ENCODE assay signal across 9 mouse cellular contexts in genomic region chr11:73031536-73031935, GRCm38 (mm10). TPM values are rescaled to one million over a fixed set of nuclear protein-coding genes. Genes with fewer than 3 reads are reported as not detected.
DNase-seq lines count a peak whose midpoint lies in the region; ATAC-seq and TF ChIP-seq lines count a peak whose summit lies in the region.
"Had no signal": no experiment of that assay in that cellular context is flagged by ENCODE, and none has a peak within 500 bp of the region (broad histone marks: within the 10 kb centered on the region; RNA-seq: fewer than 3 reads in every experiment).

No protein-coding gene starts in this region.

- peaks cover 3% of the 10 kb centered on the region; the same call in 1 of the 2 replicates for H3K27me3 ChIP-seq in heart, embryonic 11.5 days (ENCODE audit: control insufficient read depth, insufficient read depth, low read length)
- no peaks in the 10 kb centered on the region for H3K27me3 ChIP-seq in heart, adult 2 months (ENCODE audit: control insufficient read depth, insufficient read depth, low read length)
- H3K27me3 ChIP-seq in forebrain, postnatal 0 days (ENCODE audit: insufficient read depth, low read length) = no peaks in the 10 kb centered on the region
- H3K27me3 ChIP-seq in midbrain, embryonic 11.5 days (ENCODE audit: control insufficient read depth, insufficient read depth, low read length) = no peaks in the 10 kb centered on the region

- H3K27ac ChIP-seq in heart, embryonic 11.5 days (ENCODE audit: low read depth, low read length) = no peak overlapping the region
- no peak overlapping the region for H3K27ac ChIP-seq in heart, adult 2 months
- 0 out of 2 replicates have a peak overlapping the region, but pooled peaks have one; percentile 62 for H3K27ac ChIP-seq in forebrain, postnatal 0 days (ENCODE audit: low read depth, low read length)
- peak overlapping the region; percentile 21; the same call in 1 of the 2 replicates for H3K27ac ChIP-seq in midbrain, embryonic 11.5 days (ENCODE audit: low read depth, low read length)

- H3K36me3 ChIP-seq in heart, embryonic 11.5 days (ENCODE audit: control insufficient read depth, insufficient read depth, low read length) = no peaks in the 10 kb centered on the region
- H3K36me3 ChIP-seq in heart, adult 2 months (ENCODE audit: control insufficient read depth, insufficient read depth, low read length) = no peaks in the 10 kb centered on the region
- peaks cover 20% of the 10 kb centered on the region; the same call in 1 of the 2 replicates for H3K36me3 ChIP-seq in forebrain, postnatal 0 days (ENCODE audit: insufficient read depth)
- H3K36me3 ChIP-seq in midbrain, embryonic 11.5 days (ENCODE audit: control insufficient read depth, insufficient read depth, low read length) = no peaks in the 10 kb centered on the region

- no peak overlapping the region; the same call in 1 of the 2 replicates for H3K9ac ChIP-seq in heart, embryonic 11.5 days (ENCODE audit: low read depth, low read length)
- H3K9ac ChIP-seq in heart, adult 2 months (ENCODE audit: low read depth, low read length) = no peak overlapping the region
- peak overlapping the region; percentile 29; the same call in 1 of the 2 replicates for H3K9ac ChIP-seq in forebrain, postnatal 0 days
- H3K9ac ChIP-seq in midbrain, embryonic 11.5 days (ENCODE audit: low read length) = no peak overlapping the region

- TF ChIP-seq POLR2A in heart, adult 2 months (IDR thresholded peaks at IDR 0.05; ENCODE audit: insufficient read depth, low read depth, low read length) = no peak
- TF ChIP-seq POLR2A in brain, embryonic 14.5 days (IDR thresholded peaks at IDR 0.05; ENCODE audit: borderline replicate concordance, extremely low read depth, insufficient read depth, insufficient read length, poor library complexity, severe bottlenecking) = no peak

- TF ChIP-seq CTCF in heart, adult 2 months (IDR thresholded peaks at IDR 0.05) = no peak
- no peak for TF ChIP-seq CTCF in brain, embryonic 14.5 days (IDR thresholded peaks at IDR 0.05; ENCODE audit: borderline replicate concordance, extremely low read depth, insufficient read depth, insufficient read length)
- no peak for TF ChIP-seq CTCF in forebrain, postnatal 0 days (IDR thresholded peaks at IDR 0.05; ENCODE audit: low read depth)

- H3K4me2 ChIP-seq in heart, embryonic 11.5 days = peak overlapping the region; percentile 67
- peak overlapping the region; percentile 58 for H3K4me2 ChIP-seq in forebrain, postnatal 0 days (ENCODE audit: low read depth)
- no peak overlapping the region; the same call in 1 of the 2 replicates for H3K4me2 ChIP-seq in midbrain, embryonic 11.5 days

- intact Hi-C loops in heart, adult 2 months (cut with DNase I) = no loop called here

- no peak overlapping the region for H3K4me3 ChIP-seq in heart, embryonic 11.5 days (ENCODE audit: low read depth, low read length)
- H3K4me3 ChIP-seq in heart, adult 2 months = no peak overlapping the region
- H3K4me3 ChIP-seq in forebrain, postnatal 0 days (ENCODE audit: low read depth, low read length) = no peak overlapping the region
- no peak overlapping the region for H3K4me3 ChIP-seq in midbrain, embryonic 11.5 days (ENCODE audit: low read depth, low read length)

- no peak for DNase-seq in heart, adult 2 months
- DNase-seq in brain, embryonic 14.5 days (ENCODE audit: low read depth) = peak; percentile 61
- no peak for DNase-seq in forebrain, postnatal 0 days
- no peak for DNase-seq in midbrain, embryonic 11.5 days (ENCODE audit: low spot score, missing footprints)
- DNase-seq in spleen, postnatal 4 days (ENCODE audit: low spot score in 2 of 2) = no peak
- DNase-seq in adipocyte (ENCODE audit: low spot score) = no peak

- H3K79me2 ChIP-seq in heart, adult 2 months (replicated peaks; ENCODE audit: control insufficient read depth, insufficient read depth, low read length) = no peaks in the 10 kb centered on the region

- no peak for TF ChIP-seq EP300 in heart, adult 2 months (IDR thresholded peaks at IDR 0.05; ENCODE audit: insufficient read depth, low read depth, low read length)

- no peaks in the 10 kb centered on the region for H3K9me3 ChIP-seq in heart, embryonic 11.5 days (replicated peaks; ENCODE audit: control insufficient read depth, low read length)
- H3K9me3 ChIP-seq in forebrain, postnatal 0 days (ENCODE audit: low read length) = no peaks in the 10 kb centered on the region
- no peaks in the 10 kb centered on the region for H3K9me3 ChIP-seq in midbrain, embryonic 11.5 days (ENCODE audit: control insufficient read depth, low read length)

- WGBS in heart, embryonic 11.5 days (ENCODE audit: insufficient replicate concordance) = 73% methylated on average over 5 of the region's 5 CpGs
- 80% methylated on average over 5 of the region's 5 CpGs for WGBS in heart, adult 2 months
- 71% methylated on average over 5 of the region's 5 CpGs for WGBS in forebrain, postnatal 0 days
- WGBS in midbrain, embryonic 11.5 days = 74% methylated on average over 5 of the region's 5 CpGs

- ATAC-seq in heart, embryonic 11.5 days (replicated peaks; ENCODE audit: insufficient number of reproducible peaks, low FRiP score, low TSS enrichment) = no peak
- ATAC-seq in forebrain, postnatal 0 days = no peak
- ATAC-seq in midbrain, embryonic 11.5 days (ENCODE audit: low FRiP score) = no peak; the same call in 1 of the 2 replicates
- ATAC-seq in granulocyte monocyte progenitor cell, adult 5-6 weeks (replicated peaks; ENCODE audit: poor library complexity, severe bottlenecking) = no peak

- H3K4me1 ChIP-seq in heart, embryonic 11.5 days (ENCODE audit: control insufficient read depth, insufficient read depth, low read length) = peaks cover 13% of the 10 kb centered on the region
- H3K4me1 ChIP-seq in heart, adult 2 months (ENCODE audit: control insufficient read depth, insufficient read depth, low read length) = peaks cover 2% of the 10 kb centered on the region
- H3K4me1 ChIP-seq in forebrain, postnatal 0 days (ENCODE audit: insufficient read depth) = peaks cover 3% of the 10 kb centered on the region; the same call in 1 of the 2 replicates
- peaks cover 7% of the 10 kb centered on the region; the same call in 1 of the 2 replicates for H3K4me1 ChIP-seq in midbrain, embryonic 11.5 days (ENCODE audit: control insufficient read depth, insufficient read depth, low read length)

RNA-seq across cellular contexts. Expression of gene Camkk1, which starts 12.7 kb away (rescaled TPM):
- 1.3 and 1.5 TPM in 2 replicates for polyA plus RNA-seq in heart, embryonic 11.5 days (2014; fragmentation: Nextera tagmentation; extraction: Ambion mirVana)
- total RNA-seq in heart, adult 2 months (2021) = 1 to 10 TPM in 1 of 2 experiments, under 1 TPM in 1; 0.63 to 1.2 TPM
- polyA plus RNA-seq in heart, adult 2 months (2012; rRNA removed) = 1.7 and 1.8 TPM in 2 replicates
- polyA plus RNA-seq in brain, embryonic 14.5 days (2012; rRNA removed) = 18.7 and 20.9 TPM in 2 replicates
- total RNA-seq in forebrain, postnatal 0 days (2014; rRNA removed) = 24.2 and 26.3 TPM in 2 replicates
- 22.9 and 25.1 TPM in 2 replicates for polyA plus RNA-seq in forebrain, postnatal 0 days (2015; fragmentation: Nextera tagmentation; extraction: Ambion mirVana)
- polyA plus RNA-seq in midbrain, embryonic 11.5 days (2014; fragmentation: Nextera tagmentation; extraction: Ambion mirVana) = 3.7 and 4.2 TPM in 2 replicates
- total RNA-seq in granulocyte monocyte progenitor cell, adult 5-6 weeks (2014; fragmentation: Nextera tagmentation) = 0.49 and 0.86 TPM in 2 replicates
- total RNA-seq in granulocyte monocyte progenitor cell, adult 5-6 weeks (2017) = 1.5 and 3.1 TPM in 2 replicates

RNA-seq across cellular contexts. Expression of gene Ncbp3, which starts 16.0 kb away (rescaled TPM):
- 9.6 and 10.3 TPM in 2 replicates for polyA plus RNA-seq in heart, embryonic 11.5 days (2014; fragmentation: Nextera tagmentation; extraction: Ambion mirVana)
- 1 to 10 TPM; 5.6 to 5.7 TPM for total RNA-seq in heart, adult 2 months (2021)
- polyA plus RNA-seq in heart, adult 2 months (2012; rRNA removed) = 2.0 and 4.2 TPM in 2 replicates
- 5.5 and 8.3 TPM in 2 replicates for polyA plus RNA-seq in brain, embryonic 14.5 days (2012; rRNA removed)
- 8.5 and 11.0 TPM in 2 replicates for total RNA-seq in forebrain, postnatal 0 days (2014; rRNA removed)
- 3.6 and 6.1 TPM in 2 replicates for polyA plus RNA-seq in forebrain, postnatal 0 days (2015; fragmentation: Nextera tagmentation; extraction: Ambion mirVana)
- 10.8 and 11.0 TPM in 2 replicates for polyA plus RNA-seq in midbrain, embryonic 11.5 days (2014; fragmentation: Nextera tagmentation; extraction: Ambion mirVana)
- total RNA-seq in granulocyte monocyte progenitor cell, adult 5-6 weeks (2014; fragmentation: Nextera tagmentation) = 10.1 and 13.2 TPM in 2 replicates
- 12.6 and 15.6 TPM in 2 replicates for total RNA-seq in granulocyte monocyte progenitor cell, adult 5-6 weeks (2017)

RNA-seq across cellular contexts. Expression of gene P2rx1, which starts 32.6 kb away (rescaled TPM):
- 2.9 and 4.0 TPM in 2 replicates for polyA plus RNA-seq in heart, embryonic 11.5 days (2014; fragmentation: Nextera tagmentation; extraction: Ambion mirVana)
- under 1 TPM; 0.21 to 0.86 TPM for total RNA-seq in heart, adult 2 months (2021)
- polyA plus RNA-seq in heart, adult 2 months (2012; rRNA removed) = 0.76 and 0.91 TPM in 2 replicates
- polyA plus RNA-seq in brain, embryonic 14.5 days (2012; rRNA removed) = 0.35 and 0.49 TPM in 2 replicates
- total RNA-seq in forebrain, postnatal 0 days (2014; rRNA removed) = 0.08 and 2.0 TPM in 2 replicates
- 0.19 and 0.25 TPM in 2 replicates for polyA plus RNA-seq in forebrain, postnatal 0 days (2015; fragmentation: Nextera tagmentation; extraction: Ambion mirVana)
- polyA plus RNA-seq in midbrain, embryonic 11.5 days (2014; fragmentation: Nextera tagmentation; extraction: Ambion mirVana) = 1.2 and 1.3 TPM in 2 replicates
- 10.4 and 13.3 TPM in 2 replicates for total RNA-seq in granulocyte monocyte progenitor cell, adult 5-6 weeks (2014; fragmentation: Nextera tagmentation)
- total RNA-seq in granulocyte monocyte progenitor cell, adult 5-6 weeks (2017) = 3.3 and 4.2 TPM in 2 replicates

RNA-seq across cellular contexts. Expression of gene Itgae, which starts 58.8 kb away (rescaled TPM):
- 0.31 and 0.34 TPM in 2 replicates for polyA plus RNA-seq in heart, embryonic 11.5 days (2014; fragmentation: Nextera tagmentation; extraction: Ambion mirVana)
- under 1 TPM; 0.14 to 0.16 TPM for total RNA-seq in heart, adult 2 months (2021)
- 0.37 and 0.38 TPM in 2 replicates for polyA plus RNA-seq in heart, adult 2 months (2012; rRNA removed)
- polyA plus RNA-seq in brain, embryonic 14.5 days (2012; rRNA removed) = 0.08 and 0.13 TPM in 2 replicates
- 0.08 and 0.24 TPM in 2 replicates for total RNA-seq in forebrain, postnatal 0 days (2014; rRNA removed)
- 0.20 and 0.21 TPM in 2 replicates for polyA plus RNA-seq in forebrain, postnatal 0 days (2015; fragmentation: Nextera tagmentation; extraction: Ambion mirVana)
- polyA plus RNA-seq in midbrain, embryonic 11.5 days (2014; fragmentation: Nextera tagmentation; extraction: Ambion mirVana) = 0.21 and 0.27 TPM in 2 replicates
- 0.68 TPM in 1 of 2 replicates, not detected in the other for total RNA-seq in granulocyte monocyte progenitor cell, adult 5-6 weeks (2014; fragmentation: Nextera tagmentation)
- 0.77 TPM in 1 of 2 replicates, not detected in the other for total RNA-seq in granulocyte monocyte progenitor cell, adult 5-6 weeks (2017)
- polyA plus RNA-seq: erythroblast, embryonic 14.5 days had no signal

Comparison
In these comparisons a context has a peak if more than half of its experiments do, and no peak if none do; other contexts are left out.
1. H3K27ac ChIP-seq: peak in forebrain, postnatal 0 days (single experiment) and midbrain, embryonic 11.5 days (single experiment); none in heart, embryonic 11.5 days (single experiment) and heart, adult 2 months (single experiment).